Mouse (Mus musculus) stomach, embryonic 15.5 days (tissue): ENCODE measurements around the gene Pogk. TPM values are rescaled to one million over a fixed set of nuclear protein-coding genes. Genes with fewer than 3 reads are reported as not detected.

Experiments used
- ATAC-seq: fragments of 200-750 bp; cut with Nextera tagmentation; 2 replicates; pipeline ENCODE4 v1.8.0; 2017; ENCODE audit warnings: low read depth, moderate number of reproducible peaks, moderate TSS enrichment; ENCODE audit not compliant: insufficient read depth, low FRiP score
- H3K27ac ChIP-seq: fragments of 300-500 bp; sonication (generic); 2 replicates; pipeline ENCODE4 v1.5.1; 2015; ENCODE audit warnings: mild to moderate bottlenecking, inconsistent platforms
- H3K27me3 ChIP-seq: fragments of 300-500 bp; sonication (generic); replicated peaks from 2 replicates; pipeline ENCODE4 v1.6.1; 2015; ENCODE audit warnings: inconsistent platforms
- H3K36me3 ChIP-seq: fragments of 300-500 bp; sonication (generic); 2 replicates; pipeline ENCODE4 v1.6.1; 2015; ENCODE audit warnings: inconsistent platforms
- H3K4me1 ChIP-seq: fragments of 300-500 bp; sonication (generic); 2 replicates; pipeline ENCODE4 v1.6.1; 2015; ENCODE audit warnings: inconsistent platforms
- H3K4me2 ChIP-seq: fragments of 300-500 bp; sonication (generic); 2 replicates; pipeline ENCODE4 v1.6.1; 2015; ENCODE audit warnings: mild to moderate bottlenecking, inconsistent platforms
- H3K4me3 ChIP-seq: fragments of 300-500 bp; sonication (generic); replicated peaks from 2 replicates; pipeline ENCODE4 v1.5.1; 2015; ENCODE audit warnings: inconsistent platforms
- H3K9ac ChIP-seq: fragments of 300-500 bp; sonication (generic); 2 replicates; pipeline ENCODE4 v1.6.1; 2015; ENCODE audit warnings: inconsistent platforms
- H3K9me3 ChIP-seq: fragments of 300-500 bp; sonication (generic); 2 replicates; pipeline ENCODE4 v1.6.1; 2016; ENCODE audit warnings: inconsistent platforms
- WGBS: fragments of 180-500 bp; shearing (Covaris S2); methylation state at CpG from one replicate; pipeline ENCODE4 v1.1.7; 2015; 5-methylcytosine and 5-hydroxymethylcytosine counted together
- polyA plus RNA-seq: library from polyadenylated mRNA; unstranded; fragments of >200 nt; fragmentation: Nextera tagmentation; extraction: Ambion mirVana; gene quantifications from 2 replicates; pipeline ENCODE4 v1.2.1, GENCODE M21; 2015

Gene Pogk
- polyA plus RNA-seq, 1 experiment from 2014 or later: 10.3 TPM

DNA sequence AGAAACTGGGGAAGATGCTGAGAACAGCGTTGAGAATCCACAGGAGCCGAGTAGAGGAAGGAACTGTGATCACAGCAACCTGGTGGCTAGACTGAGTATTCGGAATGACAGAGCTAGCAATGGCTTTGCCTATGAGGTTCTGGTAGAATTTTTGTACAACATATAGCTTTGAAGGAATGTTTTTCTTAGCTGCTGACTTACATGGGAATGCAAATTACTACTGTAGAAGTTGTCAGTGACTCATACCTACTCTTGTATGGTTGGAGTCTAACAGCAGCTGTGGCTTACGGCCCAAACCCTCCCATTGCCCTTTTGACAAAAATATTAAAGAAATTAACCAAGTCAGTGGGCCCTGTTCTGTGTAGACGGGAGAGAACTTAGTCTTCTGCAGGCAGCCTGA, 14.0 kb downstream of the Pogk start:
- no peaks in the 10 kb centered on the region for H3K4me1 ChIP-seq
- no peaks in the 10 kb centered on the region for H3K27me3 ChIP-seq
- H3K27ac ChIP-seq: no peak overlapping the region
- H3K9ac ChIP-seq: no peak overlapping the region
- peaks cover 53% of the 10 kb centered on the region for H3K36me3 ChIP-seq
- no peak overlapping the region for H3K4me2 ChIP-seq
- H3K9me3 ChIP-seq: no peaks in the 10 kb centered on the region
- no peak for ATAC-seq
- WGBS: 86% methylated on average over 5 of the region's 5 CpGs
- H3K4me3 ChIP-seq: no peak overlapping the region

- no peaks in the 10 kb centered on the region for H3K4me1 ChIP-seq
- WGBS: 59% methylated on average over 4 of the region's 4 CpGs
- ATAC-seq: no peak
- H3K4me2 ChIP-seq: no peak overlapping the region
- no peak overlapping the region for H3K27ac ChIP-seq
- no peak overlapping the region for H3K9ac ChIP-seq
- H3K4me3 ChIP-seq: no peak overlapping the region
- H3K27me3 ChIP-seq: no peaks in the 10 kb centered on the region
- peaks cover 58% of the 10 kb centered on the region for H3K36me3 ChIP-seq
- no peaks in the 10 kb centered on the region for H3K9me3 ChIP-seq
These were observed 14.9 kb downstream of the Pogk start for GRCm38 (mm10) chr1:166394770-166395169.

- Histone ChIP-seq H3K9ac (no peak overlapping the region), H3K4me2 (no peak overlapping the region), H3K4me3 (no peak overlapping the region), H3K27me3 (no peaks in the 10 kb centered on the region), H3K27ac (no peak overlapping the region), H3K9me3 (no peaks in the 10 kb centered on the region), H3K36me3 (peaks cover 54% of the 10 kb centered on the region), H3K4me1 (no peaks in the 10 kb centered on the region)
- 89% methylated on average over 6 of the region's 6 CpGs for WGBS
- no peak for ATAC-seq
These were observed 18.0 kb downstream of the Pogk start for GRCm38 (mm10) chr1:166391671-166392070.

DNA sequence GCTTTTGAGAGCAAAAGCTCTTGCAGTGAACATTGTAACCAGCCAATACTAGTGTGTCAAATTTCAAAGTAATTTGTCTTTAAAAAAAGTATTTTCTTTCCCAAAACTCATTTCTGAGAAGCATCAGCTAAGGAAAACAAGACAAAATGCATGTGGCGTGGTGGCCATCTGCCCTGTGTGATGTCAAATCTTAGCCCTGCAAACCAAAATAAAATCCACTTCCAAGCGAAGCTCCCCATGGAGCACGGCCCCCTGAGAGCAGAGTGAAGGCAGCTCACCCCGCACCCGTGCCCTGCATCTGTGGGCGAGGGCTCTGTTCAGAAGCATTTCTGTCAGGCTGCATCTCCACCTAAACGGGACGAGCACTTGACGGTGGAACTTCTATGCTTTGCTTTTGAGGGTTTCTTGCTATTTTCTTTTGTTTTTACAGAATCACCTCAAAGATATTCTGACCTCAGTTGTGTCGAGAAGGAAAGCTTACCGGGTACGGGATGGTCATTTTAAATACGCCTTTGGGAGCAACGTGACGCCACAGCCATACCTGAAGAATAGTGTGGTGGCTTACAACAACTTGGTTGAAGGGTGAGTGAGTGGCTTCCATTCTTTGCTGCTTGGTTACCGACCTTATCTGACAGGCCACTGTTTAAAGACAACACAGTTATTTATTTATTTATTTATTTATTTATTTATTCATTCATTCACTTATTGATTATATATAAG, 20.1 kb downstream of the Pogk start:
- Histone ChIP-seq H3K9me3 (no peaks in the 10 kb centered on the region), H3K27ac (no peak overlapping the region), H3K27me3 (no peaks in the 10 kb centered on the region), H3K4me3 (no peak overlapping the region), H3K4me2 (no peak overlapping the region), H3K36me3 (peaks cover 61% of the 10 kb centered on the region), H3K4me1 (no peaks in the 10 kb centered on the region), H3K9ac (no peak overlapping the region)
- 92% methylated on average over 16 of the region's 16 CpGs for WGBS
- ATAC-seq: no peak

DNA sequence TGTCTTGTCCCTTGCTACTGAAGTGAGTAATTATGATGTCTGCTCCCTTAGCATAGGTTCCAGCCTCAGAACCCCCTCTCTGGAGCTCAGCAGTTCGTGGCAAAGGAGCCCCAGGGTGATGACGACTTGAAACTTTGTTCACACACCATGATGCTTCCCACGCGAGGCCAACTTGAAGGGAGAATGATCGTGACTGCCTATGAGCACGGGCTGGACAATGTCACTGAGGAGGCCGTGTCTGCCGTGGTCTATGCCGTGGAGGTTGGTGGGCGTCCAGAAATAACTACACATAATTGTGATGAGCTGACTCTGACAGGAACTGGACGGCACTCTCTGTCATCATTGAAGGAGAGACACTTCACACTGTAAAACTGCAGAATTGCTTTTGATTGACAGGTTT, 21.2 kb downstream of the Pogk start:
- no peak overlapping the region for H3K4me2 ChIP-seq
- H3K36me3 ChIP-seq: peaks cover 59% of the 10 kb centered on the region
- H3K4me1 ChIP-seq: no peaks in the 10 kb centered on the region
- no peak overlapping the region for H3K9ac ChIP-seq
- no peak overlapping the region for H3K27ac ChIP-seq
- no peak overlapping the region for H3K4me3 ChIP-seq
- 92% methylated on average over 11 of the region's 11 CpGs for WGBS
- ATAC-seq: no peak
- no peaks in the 10 kb centered on the region for H3K27me3 ChIP-seq
- H3K9me3 ChIP-seq: no peaks in the 10 kb centered on the region

DNA sequence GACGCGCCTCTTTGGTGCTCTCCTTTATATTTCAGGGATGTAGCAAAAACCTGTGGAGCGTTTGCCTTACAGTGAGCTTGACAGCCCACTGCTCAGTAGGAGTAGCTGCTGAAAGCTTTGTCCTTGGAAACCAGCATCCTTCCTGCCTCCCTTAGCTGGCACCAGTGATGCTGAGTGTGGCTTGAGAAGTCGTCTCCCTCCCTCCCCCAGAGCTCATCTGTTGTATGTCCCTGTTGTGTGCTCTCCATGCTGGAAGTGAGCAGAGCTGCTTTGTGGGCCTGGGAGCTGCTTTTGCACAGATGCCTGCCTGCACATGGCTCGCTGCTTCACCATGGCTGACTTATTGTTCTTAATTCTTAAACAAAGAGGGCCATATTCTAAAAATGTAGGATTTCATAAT, 24.2 kb downstream of the Pogk start:
- H3K27me3 ChIP-seq: no peaks in the 10 kb centered on the region
- WGBS: 85% methylated on average over 5 of the region's 5 CpGs
- ATAC-seq: no peak
- no peaks in the 10 kb centered on the region for H3K9me3 ChIP-seq
- H3K9ac ChIP-seq: no peak overlapping the region
- no peak overlapping the region for H3K4me3 ChIP-seq
- H3K4me2 ChIP-seq: no peak overlapping the region
- no peak overlapping the region for H3K27ac ChIP-seq
- H3K36me3 ChIP-seq: peaks cover 48% of the 10 kb centered on the region
- H3K4me1 ChIP-seq: peaks cover 3% of the 10 kb centered on the region; the same call in 1 of the 2 replicates

DNA sequence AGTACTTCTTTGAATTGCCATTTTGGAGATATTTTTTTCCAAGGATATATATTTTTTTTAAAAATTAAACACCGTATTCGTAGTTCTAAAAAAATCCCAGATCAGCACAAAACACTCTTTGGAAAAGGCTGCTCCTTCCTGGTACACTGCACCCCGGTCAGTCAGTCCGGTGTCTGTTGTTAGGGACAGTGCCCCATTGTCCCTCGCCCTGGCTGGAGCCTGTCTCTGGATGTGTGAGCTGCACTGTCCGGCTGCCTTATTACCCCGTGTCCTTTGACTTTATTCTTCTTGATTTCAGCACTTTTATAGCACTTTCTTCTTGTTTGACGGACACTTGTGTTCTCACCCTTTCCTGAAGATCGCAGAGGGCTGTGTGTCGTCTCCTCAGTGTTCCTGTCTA, 25.0 kb downstream of the Pogk start:
- H3K9me3 ChIP-seq: no peaks in the 10 kb centered on the region
- no peak overlapping the region for H3K9ac ChIP-seq
- peaks cover 46% of the 10 kb centered on the region for H3K36me3 ChIP-seq
- peaks cover 5% of the 10 kb centered on the region; the same call in 1 of the 2 replicates for H3K4me1 ChIP-seq
- H3K27ac ChIP-seq: no peak overlapping the region
- WGBS: 89% methylated on average over 10 of the region's 10 CpGs
- no peaks in the 10 kb centered on the region for H3K27me3 ChIP-seq
- no peak overlapping the region for H3K4me3 ChIP-seq
- ATAC-seq: no peak
- H3K4me2 ChIP-seq: no peak overlapping the region

GRCm38 (mm10) chr1:166382626-166383025, 27.0 kb downstream of the Pogk start:
- H3K9me3 ChIP-seq: no peaks in the 10 kb centered on the region
- H3K27me3 ChIP-seq: no peaks in the 10 kb centered on the region
- H3K4me1 ChIP-seq: peaks cover 5% of the 10 kb centered on the region; the same call in 1 of the 2 replicates
- H3K4me2 ChIP-seq: no peak overlapping the region
- H3K27ac ChIP-seq: no peak overlapping the region
- H3K36me3 ChIP-seq: peaks cover 34% of the 10 kb centered on the region
- WGBS: 76% methylated on average over 4 of the region's 4 CpGs
- no peak for ATAC-seq
- H3K4me3 ChIP-seq: no peak overlapping the region
- H3K9ac ChIP-seq: no peak overlapping the region; the same call in 1 of the 2 replicates

DNA sequence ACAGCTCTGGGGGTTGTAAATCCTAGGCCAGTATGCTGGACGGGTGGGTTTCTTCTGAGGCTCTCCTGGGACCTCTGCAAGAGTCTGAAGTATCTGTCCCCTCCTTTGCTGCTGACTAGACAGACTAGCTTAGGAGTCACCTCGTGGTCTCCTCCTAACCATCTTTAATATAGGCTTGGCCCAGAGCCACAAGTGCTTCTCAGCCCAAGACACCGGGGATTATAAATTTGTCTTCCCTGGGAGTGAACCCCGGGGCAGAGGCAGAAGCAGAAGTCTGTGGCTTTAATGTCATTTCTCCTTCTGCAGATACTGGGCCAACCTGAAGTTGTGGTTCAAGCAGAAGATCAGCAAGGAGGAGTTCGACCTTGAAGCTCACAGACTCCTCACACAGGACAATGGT, 27.8 kb downstream of the Pogk start:
- Histone ChIP-seq H3K9ac (no peak overlapping the region), H3K27ac (no peak overlapping the region), H3K4me2 (no peak overlapping the region), H3K9me3 (no peaks in the 10 kb centered on the region), H3K4me1 (peaks cover 5% of the 10 kb centered on the region; the same call in 1 of the 2 replicates), H3K4me3 (no peak overlapping the region), H3K27me3 (no peaks in the 10 kb centered on the region), H3K36me3 (peaks cover 31% of the 10 kb centered on the region)
- 55% methylated on average over 5 of the region's 5 CpGs for WGBS
- no peak for ATAC-seq

DNA sequence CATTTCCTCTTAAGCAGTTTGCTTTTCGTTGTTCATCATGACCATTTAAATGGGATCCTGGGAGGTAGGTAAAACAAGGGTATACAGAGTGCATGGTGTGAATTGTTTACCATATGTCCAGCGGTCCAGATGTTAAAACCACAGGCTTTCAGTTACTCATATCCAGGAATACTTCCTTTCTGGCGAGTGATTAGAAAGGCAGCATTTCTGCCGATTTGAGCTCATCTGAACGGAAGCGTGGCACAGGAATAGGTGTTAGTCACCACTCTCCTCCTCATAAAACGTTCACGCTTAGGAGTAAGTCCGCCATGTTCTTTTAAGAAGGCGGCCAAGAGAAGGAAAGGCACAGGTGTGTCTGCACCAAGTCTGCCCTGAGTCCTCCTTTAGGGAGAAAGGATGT, 28.3 kb downstream of the Pogk start:
- Histone ChIP-seq H3K4me2 (0 out of 2 replicates have a peak overlapping the region, but pooled peaks have one; percentile 70), H3K27me3 (no peaks in the 10 kb centered on the region), H3K4me1 (peaks cover 5% of the 10 kb centered on the region; the same call in 1 of the 2 replicates), H3K4me3 (no peak overlapping the region), H3K9me3 (no peaks in the 10 kb centered on the region), H3K9ac (no peak overlapping the region), H3K36me3 (peaks cover 27% of the 10 kb centered on the region), H3K27ac (no peak overlapping the region)
- WGBS: 74% methylated on average over 10 of the region's 10 CpGs
- ATAC-seq: no peak

- under 1% methylated on average over 41 of the region's 41 CpGs for WGBS
- Histone ChIP-seq H3K27ac (peak overlapping the region; percentile 92), H3K36me3 (peaks cover 14% of the 10 kb centered on the region), H3K4me2 (peak overlapping the region; percentile 70), H3K9me3 (no peaks in the 10 kb centered on the region), H3K4me1 (peaks cover 5% of the 10 kb centered on the region; the same call in 1 of the 2 replicates), H3K27me3 (no peaks in the 10 kb centered on the region), H3K4me3 (peak overlapping the region; percentile 95), H3K9ac (peak overlapping the region; percentile 96)
- ATAC-seq: peak; percentile 23
These were observed 29.9 kb downstream of the Pogk start for GRCm38 (mm10) chr1:166379630-166380231.

GRCm38 (mm10) chr1:166379013-166379629, 30.5 kb downstream of the Pogk start, which contains the start of gene Tada1:
Gene Tada1, plus strand, starts transcription at chr1:166379097.
- Histone ChIP-seq H3K4me1 (peaks cover 5% of the 10 kb centered on the region; the same call in 1 of the 2 replicates), H3K36me3 (peaks cover 12% of the 10 kb centered on the region; the same call in 1 of the 2 replicates), H3K27ac (peak within 1 kb of the TSS; percentile 92), H3K4me3 (peak within 1 kb of the TSS; percentile 95), H3K9me3 (no peaks in the 10 kb centered on the region), H3K27me3 (no peaks in the 10 kb centered on the region), H3K9ac (peak within 1 kb of the TSS; percentile 96), H3K4me2 (peak within 1 kb of the TSS; percentile 79)
- ATAC-seq: peak; percentile 92
- under 1% methylated on average over 66 of the region's 81 CpGs for WGBS
